Mouse (Mus musculus) ES-Bruce4 (cell line): ENCODE measurements around the gene E130114P18Rik. TPM values are rescaled to one million over a fixed set of nuclear protein-coding genes. Genes with fewer than 3 reads are reported as not detected.

Experiments used
- H3K27ac ChIP-seq: 2 replicates; pipeline ENCODE4 v1.5.1; 2012; ENCODE audit warnings: low read length, inconsistent platforms; ENCODE audit not compliant: insufficient read depth
- H3K27me3 ChIP-seq: 2 replicates; pipeline ENCODE4 v1.6.1; 2012; ENCODE audit warnings: mild to moderate bottlenecking, low read length, inconsistent platforms; ENCODE audit not compliant: control insufficient read depth, poor library complexity, insufficient read depth, severe bottlenecking
- H3K36me3 ChIP-seq: 2 replicates; pipeline ENCODE4 v1.6.1; 2012; ENCODE audit warnings: inconsistent platforms, mild to moderate bottlenecking, low read length, moderate library complexity; ENCODE audit not compliant: control insufficient read depth, poor library complexity, insufficient read depth, severe bottlenecking
- H3K4me1 ChIP-seq: one replicate; pipeline ENCODE4 v1.8.1; 2011; ENCODE audit warnings: low read length; ENCODE audit not compliant: control insufficient read depth, insufficient read depth
- H3K4me3 ChIP-seq: 2 replicates; pipeline ENCODE4 v1.5.1; 2011; ENCODE audit warnings: low read depth, mild to moderate bottlenecking, low read length
- H3K9ac ChIP-seq: 2 replicates; pipeline ENCODE4 v1.6.1; 2012; ENCODE audit warnings: low read depth, mild to moderate bottlenecking, inconsistent platforms; ENCODE audit not compliant: poor library complexity, severe bottlenecking
- H3K9me3 ChIP-seq: replicated peaks from 2 replicates; pipeline ENCODE4 v1.6.1; 2012; ENCODE audit warnings: mild to moderate bottlenecking, low read length, inconsistent platforms; ENCODE audit not compliant: control insufficient read depth, poor library complexity, insufficient read depth, severe bottlenecking
- CTCF ChIP-seq: IDR thresholded peaks from one replicate; pipeline ENCODE4 v1.8.1; 2011; ENCODE audit warnings: low read depth, low read length
- EP300 ChIP-seq: IDR thresholded peaks from 2 replicates; pipeline ENCODE4 v1.6.1; 2011; ENCODE audit warnings: low read depth, low read length; ENCODE audit not compliant: insufficient read depth
- POLR2A ChIP-seq: IDR thresholded peaks from one replicate; pipeline ENCODE4 v1.8.1; 2011; ENCODE audit warnings: low read length; ENCODE audit not compliant: insufficient read depth
- polyA plus RNA-seq: library from polyadenylated mRNA; stranded (reverse); fragments of >200 nt; gene quantifications from 2 replicates; pipeline ENCODE4 v1.2.4, GENCODE M21; 2011; ENCODE audit warnings: low read depth; ENCODE audit not compliant: missing spikeins, insufficient read depth, insufficient read length

The E130114P18Rik gene
- not detected in 2 replicates for polyA plus RNA-seq

GRCm38 (mm10) chr4:97777706-97778176 is at the start of gene E130114P18Rik:
Gene E130114P18Rik (minus strand): TSS chr4:97778078.
- TF ChIP-seq EP300 (no peak), CTCF (no peak), POLR2A (no peak)
- H3K27me3 ChIP-seq, result peaks cover 32% of the 10 kb centered on the region
- H3K4me3 ChIP-seq, result peak within 1 kb of the TSS; percentile 55
- H3K4me1 ChIP-seq, result no peaks in the 10 kb centered on the region
- peak within 1 kb of the TSS; percentile 85 for H3K9ac ChIP-seq
- no peaks in the 10 kb centered on the region for H3K36me3 ChIP-seq
- H3K27ac ChIP-seq, result no peak within 1 kb of the TSS
- H3K9me3 ChIP-seq, result no peaks in the 10 kb centered on the region

GRCm38 (mm10) chr4:97827115-97827514 is 49.2 kb upstream of the E130114P18Rik start:
- H3K4me3 ChIP-seq, result no peak overlapping the region
- no peaks in the 10 kb centered on the region for H3K27me3 ChIP-seq
- no peak overlapping the region for H3K9ac ChIP-seq
- no peak overlapping the region for H3K27ac ChIP-seq
- no peaks in the 10 kb centered on the region for H3K9me3 ChIP-seq
- H3K36me3 ChIP-seq, result no peaks in the 10 kb centered on the region
- no peaks in the 10 kb centered on the region for H3K4me1 ChIP-seq
- no peak for TF ChIP-seq POLR2A
- no peak for TF ChIP-seq EP300
- TF ChIP-seq CTCF, result no peak

- no peaks in the 10 kb centered on the region for H3K27me3 ChIP-seq
- H3K4me1 ChIP-seq, result no peaks in the 10 kb centered on the region
- TF ChIP-seq EP300, result no peak
- no peak for TF ChIP-seq CTCF
- TF ChIP-seq POLR2A, result no peak
- H3K36me3 ChIP-seq, result no peaks in the 10 kb centered on the region
- H3K9me3 ChIP-seq, result no peaks in the 10 kb centered on the region
- no peak overlapping the region for H3K9ac ChIP-seq
- no peak overlapping the region for H3K4me3 ChIP-seq
- H3K27ac ChIP-seq, result no peak overlapping the region
Measured at GRCm38 (mm10) chr4:97825841-97826240, 48.0 kb upstream of the E130114P18Rik start.

- no peak overlapping the region for H3K9ac ChIP-seq
- H3K27ac ChIP-seq, result no peak overlapping the region
- H3K36me3 ChIP-seq, result no peaks in the 10 kb centered on the region
- no peak overlapping the region for H3K4me3 ChIP-seq
- H3K4me1 ChIP-seq, result no peaks in the 10 kb centered on the region
- H3K27me3 ChIP-seq, result no peaks in the 10 kb centered on the region
- TF ChIP-seq POLR2A (no peak), CTCF (no peak), EP300 (no peak)
- H3K9me3 ChIP-seq, result no peaks in the 10 kb centered on the region
Measured at GRCm38 (mm10) chr4:97825432-97825831, 47.6 kb upstream of the E130114P18Rik start.

- H3K4me3 ChIP-seq, result no peak overlapping the region
- no peaks in the 10 kb centered on the region for H3K4me1 ChIP-seq
- H3K9ac ChIP-seq, result no peak overlapping the region
- H3K36me3 ChIP-seq, result no peaks in the 10 kb centered on the region
- no peak for TF ChIP-seq POLR2A
- TF ChIP-seq CTCF, result no peak
- TF ChIP-seq EP300, result no peak
- H3K27ac ChIP-seq, result no peak overlapping the region
- no peaks in the 10 kb centered on the region for H3K9me3 ChIP-seq
- no peaks in the 10 kb centered on the region for H3K27me3 ChIP-seq
Measured at GRCm38 (mm10) chr4:97824451-97824850, 46.6 kb upstream of the E130114P18Rik start.

- Histone ChIP-seq H3K4me3 (no peak overlapping the region), H3K9ac (no peak overlapping the region), H3K27ac (no peak overlapping the region), H3K4me1 (no peaks in the 10 kb centered on the region), H3K9me3 (no peaks in the 10 kb centered on the region), H3K36me3 (no peaks in the 10 kb centered on the region), H3K27me3 (no peaks in the 10 kb centered on the region)
- TF ChIP-seq CTCF, result no peak
- no peak for TF ChIP-seq POLR2A
- no peak for TF ChIP-seq EP300
Measured at GRCm38 (mm10) chr4:97823512-97823911, 45.6 kb upstream of the E130114P18Rik start.
